Mouse (Mus musculus): ENCODE measurements around the gene Gpx2. TPM values are rescaled to one million over a fixed set of nuclear protein-coding genes. Genes with fewer than 3 reads are reported as not detected.
A peak's percentile ranks its signal among the peaks of the same experiment; 100 is the strongest.

Gene Gpx2
- polyA plus RNA-seq, 1 experiment = not detected

DNA sequence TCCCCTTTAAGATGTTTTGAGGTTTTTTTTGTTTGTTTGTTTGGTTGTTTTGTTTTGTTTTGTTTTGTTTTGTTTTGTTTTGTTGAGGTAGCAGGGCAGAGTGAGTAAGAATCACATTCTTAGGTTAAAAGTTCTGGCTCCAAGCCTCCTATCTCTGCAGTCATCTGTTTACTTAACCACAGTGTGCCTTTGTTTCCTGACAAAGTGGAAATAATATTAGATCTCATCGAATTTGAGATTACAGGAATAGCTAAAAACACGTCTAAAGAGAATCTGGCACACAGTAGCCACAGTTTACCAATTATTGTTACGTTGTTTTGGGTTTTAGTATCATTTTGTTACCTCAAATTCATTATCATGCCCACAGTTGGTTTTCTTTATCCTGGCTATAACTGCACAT is 20.7 kb downstream of the Gpx2 start:
- TF ChIP-seq POLR2A (IDR thresholded peaks at IDR 0.05; ENCODE audit: control insufficient read depth, low read depth, low read length) (no peak), CTCF (IDR thresholded peaks at IDR 0.05; ENCODE audit: control insufficient read depth, insufficient read depth, insufficient replicate concordance, low read depth, low read length) (no peak)
- H3K4me1 ChIP-seq (ENCODE audit: control insufficient read depth, insufficient read depth, low read length) = no peaks in the 10 kb centered on the region
- H3K27me3 ChIP-seq (ENCODE audit: control insufficient read depth, insufficient read depth, low read length) = no peaks in the 10 kb centered on the region
- H3K36me3 ChIP-seq (ENCODE audit: control insufficient read depth, insufficient read depth, low read length) = no peaks in the 10 kb centered on the region
- no peak overlapping the region for H3K27ac ChIP-seq (ENCODE audit: control insufficient read depth, insufficient read depth, low read depth, low read length)
- no peak overlapping the region for H3K4me3 ChIP-seq (ENCODE audit: control insufficient read depth, low read depth, low read length)

DNA sequence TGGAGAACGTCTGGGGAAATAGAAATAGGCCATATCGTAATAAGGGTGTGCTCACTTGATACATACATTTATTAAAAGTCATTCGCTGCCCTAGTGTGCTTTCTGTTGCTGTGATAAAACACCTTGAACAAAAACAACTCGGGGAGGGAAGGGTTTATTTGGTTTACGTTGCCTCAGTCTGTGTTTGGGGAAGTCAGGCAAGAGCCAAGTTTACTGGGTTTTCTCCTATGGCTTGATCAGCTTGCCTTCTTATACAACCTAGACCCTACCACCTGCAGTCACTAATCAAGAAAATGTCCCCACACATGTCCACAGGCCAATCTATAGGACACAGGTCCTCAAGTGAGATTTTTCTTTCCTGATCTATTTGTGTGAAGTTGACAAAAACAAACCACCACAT is 23.8 kb downstream of the Gpx2 start:
- Histone ChIP-seq H3K27me3 (ENCODE audit: control insufficient read depth, insufficient read depth, low read length) (no peaks in the 10 kb centered on the region), H3K4me1 (ENCODE audit: control insufficient read depth, insufficient read depth, low read length) (no peaks in the 10 kb centered on the region), H3K27ac (ENCODE audit: control insufficient read depth, insufficient read depth, low read depth, low read length) (no peak overlapping the region), H3K4me3 (ENCODE audit: control insufficient read depth, low read depth, low read length) (no peak overlapping the region), H3K36me3 (ENCODE audit: control insufficient read depth, insufficient read depth, low read length) (no peaks in the 10 kb centered on the region)
- TF ChIP-seq CTCF (IDR thresholded peaks at IDR 0.05; ENCODE audit: control insufficient read depth, insufficient read depth, insufficient replicate concordance, low read depth, low read length) (no peak), POLR2A (IDR thresholded peaks at IDR 0.05; ENCODE audit: control insufficient read depth, low read depth, low read length) (no peak)

DNA sequence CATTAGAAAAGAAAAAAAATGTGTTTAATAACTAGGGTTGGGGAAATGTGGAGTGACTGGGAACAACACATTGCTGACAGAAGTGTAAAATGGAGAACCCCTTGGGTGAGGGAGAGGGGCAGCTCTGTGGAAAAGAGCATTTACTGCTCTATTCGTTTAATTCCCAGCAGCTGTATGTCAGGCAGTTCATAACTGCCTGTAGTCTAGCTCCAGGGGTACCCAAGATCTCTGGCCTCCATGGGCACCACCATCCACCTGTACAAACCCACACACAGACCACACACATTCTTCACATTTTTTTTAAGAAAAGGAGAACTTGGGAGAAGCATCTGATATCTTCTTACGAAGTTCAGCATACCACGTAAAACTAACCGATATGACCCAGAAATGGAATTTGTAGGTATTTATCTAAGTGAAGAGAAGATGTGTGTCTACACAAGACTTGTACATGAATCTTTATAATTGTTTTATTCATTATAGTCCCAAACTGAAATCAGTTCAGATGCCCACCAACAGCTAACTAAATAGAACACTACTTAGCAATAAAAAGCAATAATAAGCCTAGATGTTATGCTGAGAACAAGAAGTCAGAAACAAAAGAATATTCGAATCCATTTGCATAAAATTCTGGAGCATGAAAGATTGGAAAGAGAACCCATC is 24.4 kb downstream of the Gpx2 start:
- no peaks in the 10 kb centered on the region for H3K36me3 ChIP-seq (ENCODE audit: control insufficient read depth, insufficient read depth, low read length)
- no peaks in the 10 kb centered on the region for H3K27me3 ChIP-seq (ENCODE audit: control insufficient read depth, insufficient read depth, low read length)
- peaks cover 5% of the 10 kb centered on the region; the same call in 1 of the 2 replicates for H3K4me1 ChIP-seq (ENCODE audit: control insufficient read depth, insufficient read depth, low read length)
- H3K4me3 ChIP-seq (ENCODE audit: control insufficient read depth, low read depth, low read length) = no peak overlapping the region
- no peak overlapping the region for H3K27ac ChIP-seq (ENCODE audit: control insufficient read depth, insufficient read depth, low read depth, low read length)
- TF ChIP-seq POLR2A (IDR thresholded peaks at IDR 0.05; ENCODE audit: control insufficient read depth, low read depth, low read length) (no peak), CTCF (IDR thresholded peaks at IDR 0.05; ENCODE audit: control insufficient read depth, insufficient read depth, insufficient replicate concordance, low read depth, low read length) (no peak)

DNA sequence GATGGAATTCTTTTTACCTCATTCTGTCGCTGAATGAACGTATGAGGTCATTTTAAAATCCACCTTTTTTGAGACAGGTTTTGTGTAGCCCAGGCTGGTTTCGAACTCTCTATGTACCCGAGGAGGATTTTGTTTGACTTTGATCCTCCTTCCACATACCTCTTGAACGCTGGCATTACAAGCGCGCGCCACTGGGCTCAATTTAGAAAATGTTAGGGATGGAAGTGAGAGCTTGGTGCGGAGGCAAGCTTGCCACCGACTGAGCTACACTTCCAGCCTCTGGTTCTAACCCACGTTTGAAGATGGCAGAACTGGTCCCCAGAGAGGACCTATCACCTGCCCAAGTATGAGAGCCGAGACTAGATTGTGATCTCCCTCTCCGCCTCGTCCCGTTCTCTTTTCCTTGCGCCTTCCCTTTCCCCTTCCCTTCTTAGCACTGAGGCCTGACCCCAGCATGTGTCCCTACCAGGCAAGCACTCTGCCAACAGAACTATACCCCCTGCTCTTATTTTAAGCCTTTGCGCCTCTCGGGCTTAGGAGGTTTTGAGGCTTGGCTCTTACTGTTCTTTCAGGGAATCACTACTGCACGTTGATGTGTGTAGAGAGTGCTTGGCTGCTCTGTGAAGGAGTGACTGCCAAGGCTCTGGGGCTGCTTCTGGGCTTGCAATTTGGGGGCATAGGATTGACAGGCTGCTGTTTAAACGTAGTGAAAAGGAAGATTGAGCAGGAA is 29.3 kb downstream of the Gpx2 start:
- TF ChIP-seq CTCF (IDR thresholded peaks at IDR 0.05; ENCODE audit: control insufficient read depth, insufficient read depth, insufficient replicate concordance, low read depth, low read length) (no peak), POLR2A (IDR thresholded peaks at IDR 0.05; ENCODE audit: control insufficient read depth, low read depth, low read length) (no peak)
- Histone ChIP-seq H3K4me1 (ENCODE audit: control insufficient read depth, insufficient read depth, low read length) (peaks cover 5% of the 10 kb centered on the region), H3K27ac (ENCODE audit: control insufficient read depth, insufficient read depth, low read depth, low read length) (peak overlapping the region; percentile 100), H3K36me3 (ENCODE audit: control insufficient read depth, insufficient read depth, low read length) (no peaks in the 10 kb centered on the region), H3K27me3 (ENCODE audit: control insufficient read depth, insufficient read depth, low read length) (no peaks in the 10 kb centered on the region), H3K4me3 (ENCODE audit: control insufficient read depth, low read depth, low read length) (peak overlapping the region; percentile 100)

DNA sequence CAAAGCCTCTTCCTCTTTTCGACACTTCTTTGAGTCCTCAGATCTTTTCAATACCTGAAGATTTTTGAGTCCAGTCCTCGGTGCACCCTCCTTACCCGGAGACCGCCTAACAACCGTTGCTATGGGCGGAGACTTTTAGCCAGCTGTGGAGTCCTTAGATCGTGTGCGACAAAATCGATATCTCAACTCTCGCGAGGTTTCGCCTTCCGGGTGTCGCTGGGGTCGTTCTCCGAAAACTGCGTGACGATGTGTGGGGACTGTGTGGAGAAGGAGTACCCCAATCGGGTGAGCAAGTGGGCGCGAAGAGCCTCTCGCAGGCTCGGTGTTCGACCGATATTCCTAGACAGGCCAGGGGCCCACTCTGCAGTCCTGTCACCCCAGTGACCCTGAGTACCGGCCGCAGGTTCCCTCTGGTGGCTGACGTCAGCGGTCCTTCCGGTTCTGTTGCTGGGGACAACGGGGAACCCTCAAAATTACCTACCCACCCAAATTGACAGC is 30.0 kb downstream of the Gpx2 start, which contains the start of the genes Churc1 and Fntb:
Churc1 (plus strand) TSS at position 185 of the 498 bp plus-strand sequence.
Fntb (plus strand) TSS at position 236 of the 498 bp plus-strand sequence.
- no peaks in the 10 kb centered on the region for H3K36me3 ChIP-seq (ENCODE audit: control insufficient read depth, insufficient read depth, low read length)
- H3K27me3 ChIP-seq (ENCODE audit: control insufficient read depth, insufficient read depth, low read length) = no peaks in the 10 kb centered on the region
- peaks cover 5% of the 10 kb centered on the region for H3K4me1 ChIP-seq (ENCODE audit: control insufficient read depth, insufficient read depth, low read length)
- peak within 1 kb of the TSS; percentile 100 for H3K4me3 ChIP-seq (ENCODE audit: control insufficient read depth, low read depth, low read length)
- H3K27ac ChIP-seq (ENCODE audit: control insufficient read depth, insufficient read depth, low read depth, low read length) = peak within 1 kb of the TSS; percentile 100
- no peak for TF ChIP-seq CTCF (IDR thresholded peaks at IDR 0.05; ENCODE audit: control insufficient read depth, insufficient read depth, insufficient replicate concordance, low read depth, low read length)
- TF ChIP-seq POLR2A (IDR thresholded peaks at IDR 0.05; ENCODE audit: control insufficient read depth, low read depth, low read length) = peak; percentile 79; the same call in 1 of the 2 replicates

DNA sequence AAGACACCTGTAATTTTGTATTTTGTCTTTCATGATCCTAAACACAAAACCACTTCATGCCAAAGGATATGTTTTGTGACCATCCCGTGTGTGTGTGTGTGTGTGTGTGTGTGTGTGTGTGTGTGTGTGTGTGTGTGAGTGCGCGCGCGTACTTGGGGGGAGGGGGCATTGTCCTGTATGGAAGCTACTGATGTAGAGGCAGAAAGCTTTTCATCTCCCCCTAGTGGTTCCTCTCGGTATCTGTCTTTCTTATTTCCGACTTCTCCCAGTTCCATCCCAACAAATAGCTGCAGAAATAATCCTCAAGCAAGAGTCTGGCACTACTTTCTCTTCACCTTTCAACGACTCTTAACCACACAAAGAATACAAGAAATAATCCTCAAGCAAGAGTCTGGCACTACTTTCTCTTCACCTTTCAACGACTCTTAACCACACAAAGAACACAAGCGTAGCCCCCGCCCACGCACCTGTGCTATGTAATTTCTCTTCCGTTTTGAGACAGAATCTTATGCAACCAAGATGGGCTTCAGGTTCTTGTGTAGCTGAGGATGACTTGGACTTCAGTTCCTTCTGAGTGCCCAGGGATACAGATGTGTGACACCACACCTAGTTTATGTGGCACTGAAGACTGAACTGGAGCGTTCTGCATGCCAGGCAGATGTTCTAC is 42.6 kb downstream of the Gpx2 start:
- H3K36me3 ChIP-seq (ENCODE audit: control insufficient read depth, insufficient read depth, low read length) = no peaks in the 10 kb centered on the region
- H3K27me3 ChIP-seq (ENCODE audit: control insufficient read depth, insufficient read depth, low read length) = no peaks in the 10 kb centered on the region
- H3K27ac ChIP-seq (ENCODE audit: control insufficient read depth, insufficient read depth, low read depth, low read length) = no peak overlapping the region
- peak; percentile 38; the same call in 1 of the 2 replicates for TF ChIP-seq CTCF (IDR thresholded peaks at IDR 0.05; ENCODE audit: control insufficient read depth, insufficient read depth, insufficient replicate concordance, low read depth, low read length)
- no peak for TF ChIP-seq POLR2A (IDR thresholded peaks at IDR 0.05; ENCODE audit: control insufficient read depth, low read depth, low read length)
- H3K4me1 ChIP-seq (ENCODE audit: control insufficient read depth, insufficient read depth, low read length) = no peaks in the 10 kb centered on the region; the same call in 1 of the 2 replicates
- H3K4me3 ChIP-seq (ENCODE audit: control insufficient read depth, low read depth, low read length) = no peak overlapping the region
